19 mouse cellular contexts compared by ENCODE assay signal in genomic region chr14:74767892-74768291, GRCm38 (mm10). TPM values are rescaled to one million over a fixed set of nuclear protein-coding genes. Genes with fewer than 3 reads are reported as not detected.
DNase-seq lines count a peak whose midpoint lies in the region; ATAC-seq and TF ChIP-seq lines count a peak whose summit lies in the region.
"Had no signal": no experiment of that assay in that cellular context is flagged by ENCODE, and none has a peak within 500 bp of the region (broad histone marks: within the 10 kb centered on the region; RNA-seq: fewer than 3 reads in every experiment).

No protein-coding gene starts in this region.

- DNase-seq in forebrain, embryonic 11.5 days (ENCODE audit: low spot score), result no peak
- DNase-seq in lung, postnatal 0 days (ENCODE audit: low spot score), result peak; percentile 37
- no peak for DNase-seq in lung, postnatal 4 days
- DNase-seq in forebrain, postnatal 0 days, result peak; percentile 39
- no peak for DNase-seq in hindbrain, embryonic 10.5 days (ENCODE audit: low spot score)
- DNase-seq: adrenal gland, adult 2 months; adrenal gland, postnatal 36 days; cerebellum, adult 11-12 months; cerebellum, adult 9-10 months; cerebellum, postnatal 25 days; gastrocnemius, postnatal 36 days; heart, adult 18-20 months; heart, postnatal 10 days; heart, postnatal 4 days had no signal

- no peak overlapping the region for H3K27ac ChIP-seq in forebrain, embryonic 15.5 days (replicated peaks)
- no peak overlapping the region for H3K27ac ChIP-seq in forebrain, embryonic 11.5 days (ENCODE audit: low read depth, low read length)
- H3K27ac ChIP-seq in lung, postnatal 0 days (ENCODE audit: low read length), result no peak overlapping the region
- no peak overlapping the region for H3K27ac ChIP-seq in forebrain, postnatal 0 days (ENCODE audit: low read depth, low read length)
- H3K27ac ChIP-seq in hindbrain, embryonic 10.5 days, result no peak overlapping the region
- H3K27ac ChIP-seq: embryonic facial prominence, embryonic 12.5 days; heart, embryonic 10.5 days; hindbrain, embryonic 13.5 days had no signal

- no peak for TF ChIP-seq CTCF in lung, postnatal 0 days (IDR thresholded peaks at IDR 0.05)
- TF ChIP-seq CTCF in forebrain, postnatal 0 days (IDR thresholded peaks at IDR 0.05; ENCODE audit: low read depth), result no peak

- H3K9ac ChIP-seq in forebrain, embryonic 15.5 days (replicated peaks), result no peak overlapping the region
- no peak overlapping the region for H3K9ac ChIP-seq in forebrain, embryonic 11.5 days (ENCODE audit: low read length)
- H3K9ac ChIP-seq in lung, postnatal 0 days (replicated peaks; ENCODE audit: low read depth), result no peak overlapping the region
- H3K9ac ChIP-seq in forebrain, postnatal 0 days, result no peak overlapping the region
- H3K9ac ChIP-seq: embryonic facial prominence, embryonic 12.5 days; hindbrain, embryonic 13.5 days had no signal

- peak; percentile 72; the same call in 1 of the 2 replicates for ATAC-seq in forebrain, embryonic 15.5 days (replicated peaks)
- no peak for ATAC-seq in forebrain, embryonic 11.5 days (replicated peaks; ENCODE audit: low FRiP score)
- ATAC-seq in lung, postnatal 0 days, result no peak; the same call in 1 of the 2 replicates
- peak; percentile 43 for ATAC-seq in forebrain, postnatal 0 days
- ATAC-seq: intestine, embryonic 16.5 days had no signal

- TF ChIP-seq EP300 in lung, postnatal 0 days (IDR thresholded peaks at IDR 0.05), result no peak

- WGBS in forebrain, embryonic 15.5 days, result 33% methylated on average over 1 of the region's 1 CpGs
- 89% methylated on average over 1 of the region's 1 CpGs for WGBS in forebrain, embryonic 11.5 days
- WGBS in lung, postnatal 0 days, result 47% methylated on average over 1 of the region's 1 CpGs
- 37% methylated on average over 1 of the region's 1 CpGs for WGBS in forebrain, postnatal 0 days
- WGBS in hindbrain, embryonic 10.5 days, result 97% methylated on average over 1 of the region's 1 CpGs

- no peak overlapping the region for H3K4me2 ChIP-seq in forebrain, embryonic 15.5 days (replicated peaks)
- no peak overlapping the region for H3K4me2 ChIP-seq in forebrain, embryonic 11.5 days (ENCODE audit: low read depth, low read length, severe bottlenecking)
- H3K4me2 ChIP-seq in lung, postnatal 0 days (replicated peaks; ENCODE audit: low read depth, low read length), result no peak overlapping the region
- no peak overlapping the region for H3K4me2 ChIP-seq in forebrain, postnatal 0 days (ENCODE audit: low read depth)
- H3K4me2 ChIP-seq: embryonic facial prominence, embryonic 12.5 days; hindbrain, embryonic 13.5 days had no signal

- H3K4me1 ChIP-seq in forebrain, embryonic 15.5 days, result no peaks in the 10 kb centered on the region
- H3K4me1 ChIP-seq in forebrain, embryonic 11.5 days (replicated peaks; ENCODE audit: control insufficient read depth, insufficient read depth, low read length), result no peaks in the 10 kb centered on the region
- H3K4me1 ChIP-seq in lung, postnatal 0 days (ENCODE audit: insufficient read depth, low read depth, low read length), result no peaks in the 10 kb centered on the region
- H3K4me1 ChIP-seq in forebrain, postnatal 0 days (ENCODE audit: insufficient read depth), result no peaks in the 10 kb centered on the region
- H3K4me1 ChIP-seq in hindbrain, embryonic 10.5 days (replicated peaks), result no peaks in the 10 kb centered on the region
- H3K4me1 ChIP-seq: embryonic facial prominence, embryonic 12.5 days; hindbrain, embryonic 13.5 days had no signal

- H3K27me3 ChIP-seq in forebrain, embryonic 15.5 days, result no peaks in the 10 kb centered on the region
- H3K27me3 ChIP-seq in forebrain, embryonic 11.5 days (ENCODE audit: control insufficient read depth, insufficient read depth, low read length), result no peaks in the 10 kb centered on the region
- no peaks in the 10 kb centered on the region for H3K27me3 ChIP-seq in lung, postnatal 0 days (replicated peaks; ENCODE audit: insufficient read depth, low read length)
- no peaks in the 10 kb centered on the region for H3K27me3 ChIP-seq in forebrain, postnatal 0 days (ENCODE audit: insufficient read depth, low read length)
- no peaks in the 10 kb centered on the region for H3K27me3 ChIP-seq in hindbrain, embryonic 10.5 days (ENCODE audit: insufficient read depth, poor library complexity, severe bottlenecking)
- H3K27me3 ChIP-seq: embryonic facial prominence, embryonic 12.5 days; hindbrain, embryonic 13.5 days had no signal

- no peak overlapping the region for H3K4me3 ChIP-seq in forebrain, embryonic 15.5 days
- H3K4me3 ChIP-seq in forebrain, embryonic 11.5 days (ENCODE audit: low read depth, low read length), result no peak overlapping the region
- no peak overlapping the region for H3K4me3 ChIP-seq in lung, postnatal 0 days (ENCODE audit: low read depth, low read length)
- H3K4me3 ChIP-seq in forebrain, postnatal 0 days (ENCODE audit: low read depth, low read length), result no peak overlapping the region
- no peak overlapping the region for H3K4me3 ChIP-seq in hindbrain, embryonic 10.5 days
- H3K4me3 ChIP-seq: embryonic facial prominence, embryonic 12.5 days; heart, embryonic 10.5 days; hindbrain, embryonic 13.5 days had no signal

- H3K9me3 ChIP-seq in forebrain, embryonic 15.5 days, result no peaks in the 10 kb centered on the region
- no peaks in the 10 kb centered on the region for H3K9me3 ChIP-seq in forebrain, embryonic 11.5 days (ENCODE audit: control insufficient read depth, low read length)
- no peaks in the 10 kb centered on the region for H3K9me3 ChIP-seq in lung, postnatal 0 days (ENCODE audit: low read length)
- no peaks in the 10 kb centered on the region for H3K9me3 ChIP-seq in forebrain, postnatal 0 days (ENCODE audit: low read length)
- H3K9me3 ChIP-seq in hindbrain, embryonic 10.5 days, result no peaks in the 10 kb centered on the region
- H3K9me3 ChIP-seq: heart, embryonic 10.5 days had no signal

- peaks cover 17% of the 10 kb centered on the region for H3K36me3 ChIP-seq in forebrain, embryonic 15.5 days
- no peaks in the 10 kb centered on the region for H3K36me3 ChIP-seq in forebrain, embryonic 11.5 days (ENCODE audit: control insufficient read depth, insufficient read depth, low read length)
- H3K36me3 ChIP-seq in lung, postnatal 0 days (ENCODE audit: insufficient read depth, low read length), result peaks cover 20% of the 10 kb centered on the region
- peaks cover 22% of the 10 kb centered on the region for H3K36me3 ChIP-seq in forebrain, postnatal 0 days (ENCODE audit: insufficient read depth)
- H3K36me3 ChIP-seq in hindbrain, embryonic 10.5 days, result peaks cover 27% of the 10 kb centered on the region

RNA-seq across cellular contexts. Expression of gene Esd, which starts 35.8 kb away (rescaled TPM):
- 280 and 285 TPM in 2 replicates for polyA plus RNA-seq in forebrain, embryonic 15.5 days (2015; fragmentation: Nextera tagmentation; extraction: Ambion mirVana)
- 324 and 336 TPM in 2 replicates for polyA plus RNA-seq in forebrain, embryonic 11.5 days (2014; fragmentation: Nextera tagmentation; extraction: Ambion mirVana)
- polyA plus RNA-seq in lung, postnatal 0 days (2015; fragmentation: Nextera tagmentation; extraction: Ambion mirVana), result 229 and 261 TPM in 2 replicates
- total RNA-seq in forebrain, postnatal 0 days (2014; rRNA removed), result 159 and 207 TPM in 2 replicates
- polyA plus RNA-seq in forebrain, postnatal 0 days (2015; fragmentation: Nextera tagmentation; extraction: Ambion mirVana), result 224 and 256 TPM in 2 replicates
- 329 and 360 TPM in 2 replicates for polyA plus RNA-seq in hindbrain, embryonic 10.5 days (2016; fragmentation: Nextera tagmentation; extraction: Ambion mirVana)

Comparison
In these comparisons a context has a peak if more than half of its experiments do, and no peak if none do; other contexts are left out.
1. ATAC-seq: peak in forebrain, embryonic 15.5 days (single experiment) and forebrain, postnatal 0 days (single experiment); none in forebrain, embryonic 11.5 days (single experiment) and lung, postnatal 0 days (single experiment).
2. DNase-seq: peak in lung, postnatal 0 days (single experiment) and forebrain, postnatal 0 days (single experiment); none in forebrain, embryonic 11.5 days (single experiment), lung, postnatal 4 days (0 of 2) and hindbrain, embryonic 10.5 days (single experiment).